Mouse (Mus musculus) thymus, postnatal 0 days (tissue): ENCODE results near the gene Prok2. TPM values are rescaled to one million over a fixed set of nuclear protein-coding genes. Genes with fewer than 3 reads are reported as not detected.

ENCODE experiments used
- polyA plus RNA-seq: library from polyadenylated mRNA; unstranded; fragments of >200 nt; fragmentation: Nextera tagmentation; extraction: Ambion mirVana; gene quantifications from 2 replicates; pipeline ENCODE4 v1.2.1, GENCODE M21; 2015

Gene Prok2
- polyA plus RNA-seq, 1 experiment from 2014 or later, result 0.18 TPM

Other genes starting within 250 kb of the Prok2 start
- 63.7 and 82.5 TPM in 2 replicates for gene Foxp1, start 203.7 kb downstream of the Prok2 start, polyA plus RNA-seq
- gene Eif4e3, start 59.6 kb downstream of the Prok2 start, polyA plus RNA-seq, result 36.4 and 43.2 TPM in 2 replicates
- gene Gm20696, start 59.6 kb downstream of the Prok2 start, polyA plus RNA-seq, result 2.4 and 6.4 TPM in 2 replicates
- gene Gpr27, start 33.7 kb downstream of the Prok2 start, polyA plus RNA-seq, result 1.7 and 2.3 TPM in 2 replicates